Mouse (Mus musculus): Measurements from ENCODE around the gene Ablim1. TPM values are rescaled to one million over a fixed set of nuclear protein-coding genes. Genes with fewer than 3 reads are reported as not detected.
A peak's percentile ranks its signal among the peaks of the same experiment; 100 is the strongest.

Gene Ablim1
- 100 to 1,000 TPM; 103 to 121 (median 110) TPM for total RNA-seq (2022)

GRCm38 (mm10) chr19:57314346-57315012 lies at the start of gene Ablim1:
Gene Ablim1 (minus strand): TSS chr19:57314919.
- peak; percentile 40 to 45 for DNase-seq (ENCODE audit: low spot score in 2 of 2)

- DNase-seq (ENCODE audit: low spot score in 2 of 2), result no peak
Observed at GRCm38 (mm10) chr19:57363538-57363937, 48.8 kb upstream of the Ablim1 start.

GRCm38 (mm10) chr19:57363076-57363475 lies 48.4 kb upstream of the Ablim1 start:
- no peak for DNase-seq (ENCODE audit: low spot score in 2 of 2)

GRCm38 (mm10) chr19:57362586-57362985 lies 47.9 kb upstream of the Ablim1 start:
- no peak for DNase-seq (ENCODE audit: low spot score in 2 of 2)

GRCm38 (mm10) chr19:57361939-57362307 lies 47.2 kb upstream of the Ablim1 start:
- no peak for DNase-seq (ENCODE audit: low spot score in 2 of 2)

- peak; percentile 36 to 37 for DNase-seq (ENCODE audit: low spot score in 2 of 2)
Observed at GRCm38 (mm10) chr19:57361131-57361938, 46.6 kb upstream of the Ablim1 start.

GRCm38 (mm10) chr19:57360341-57361130 lies 45.8 kb upstream of the Ablim1 start, which contains the start of gene Fam160b1:
Gene Fam160b1 (plus strand): TSS chr19:57360680.
- DNase-seq (ENCODE audit: low spot score in 2 of 2), result peak; percentile 85 to 91

- DNase-seq (ENCODE audit: low spot score in 2 of 2), result no peak
Observed at GRCm38 (mm10) chr19:57359701-57360326, 45.1 kb upstream of the Ablim1 start.

GRCm38 (mm10) chr19:57358836-57359598 lies 44.3 kb upstream of the Ablim1 start:
- no peak for DNase-seq (ENCODE audit: low spot score in 2 of 2)

- DNase-seq (ENCODE audit: low spot score in 2 of 2), result peak in 1 of 2 experiments; percentile 48
Observed at GRCm38 (mm10) chr19:57358322-57358721, 43.6 kb upstream of the Ablim1 start.

- no peak for DNase-seq (ENCODE audit: low spot score in 2 of 2)
Observed at GRCm38 (mm10) chr19:57357811-57358210, 43.1 kb upstream of the Ablim1 start.

- DNase-seq (ENCODE audit: low spot score in 2 of 2), result no peak
Observed at GRCm38 (mm10) chr19:57357244-57357643, 42.5 kb upstream of the Ablim1 start.

- DNase-seq (ENCODE audit: low spot score in 2 of 2), result no peak
Observed at GRCm38 (mm10) chr19:57356273-57356672, 41.6 kb upstream of the Ablim1 start.

- no peak for DNase-seq (ENCODE audit: low spot score in 2 of 2)
Observed at GRCm38 (mm10) chr19:57355451-57356251, 40.9 kb upstream of the Ablim1 start.

GRCm38 (mm10) chr19:57354715-57355114 lies 40.0 kb upstream of the Ablim1 start:
- no peak for DNase-seq (ENCODE audit: low spot score in 2 of 2)

- no peak for DNase-seq (ENCODE audit: low spot score in 2 of 2)
Observed at GRCm38 (mm10) chr19:57354050-57354449, 39.3 kb upstream of the Ablim1 start.

GRCm38 (mm10) chr19:57353228-57353627 lies 38.5 kb upstream of the Ablim1 start:
- DNase-seq (ENCODE audit: low spot score in 2 of 2), result no peak

- DNase-seq (ENCODE audit: low spot score in 2 of 2), result peak in 1 of 2 experiments; percentile 62
Observed at GRCm38 (mm10) chr19:57352337-57352935, 37.7 kb upstream of the Ablim1 start.

GRCm38 (mm10) chr19:57349096-57349495 lies 34.4 kb upstream of the Ablim1 start:
- no peak for DNase-seq (ENCODE audit: low spot score in 2 of 2)
